8 mouse cellular contexts compared by ENCODE assay signal in genomic region chr19:8818801-8819595, GRCm38 (mm10). TPM values are rescaled to one million over a fixed set of nuclear protein-coding genes. Genes with fewer than 3 reads are reported as not detected.
DNase-seq lines count a peak whose midpoint lies in the region; ATAC-seq and TF ChIP-seq lines count a peak whose summit lies in the region.

TSS of gene Ttc9c (minus strand) at chr19:8819333.

- WGBS in forebrain, embryonic 13.5 days: under 1% methylated on average over 33 of the region's 33 CpGs
- under 1% methylated on average over 33 of the region's 33 CpGs for WGBS in heart, postnatal 0 days
- WGBS in liver, embryonic 14.5 days (ENCODE audit: insufficient replicate concordance): under 1% methylated on average over 33 of the region's 33 CpGs
- under 1% methylated on average over 33 of the region's 33 CpGs for WGBS in neural tube, embryonic 11.5 days

- peak within 1 kb of the TSS; percentile 99 for H3K27ac ChIP-seq in forebrain, embryonic 13.5 days
- peak within 1 kb of the TSS; percentile 99 for H3K27ac ChIP-seq in heart, postnatal 0 days (ENCODE audit: low read depth)
- peak within 1 kb of the TSS; percentile 86 for H3K27ac ChIP-seq in liver, embryonic 14.5 days
- H3K27ac ChIP-seq in neural tube, embryonic 11.5 days (ENCODE audit: low read depth, low read length): peak within 1 kb of the TSS; percentile 98

- peak within 1 kb of the TSS; percentile 92 for H3K4me2 ChIP-seq in forebrain, embryonic 13.5 days
- H3K4me2 ChIP-seq in heart, postnatal 0 days (ENCODE audit: low read depth, low read length): peak within 1 kb of the TSS; percentile 95
- H3K4me2 ChIP-seq in liver, embryonic 14.5 days (ENCODE audit: low read depth): peak within 1 kb of the TSS; percentile 91
- peak within 1 kb of the TSS; percentile 98 for H3K4me2 ChIP-seq in neural tube, embryonic 11.5 days (ENCODE audit: low read depth)

- ATAC-seq in G1E (ENCODE audit: extremely low read depth, insufficient number of reproducible peaks, low FRiP score, poor library complexity, severe bottlenecking): peak; percentile 78
- ATAC-seq in forebrain, embryonic 13.5 days: peak; percentile 94
- ATAC-seq in heart, postnatal 0 days (ENCODE audit: insufficient read depth, low read depth): peak; percentile 87
- ATAC-seq in liver, embryonic 14.5 days (ENCODE audit: insufficient read depth): peak; percentile 79
- ATAC-seq in neural tube, embryonic 11.5 days (ENCODE audit: insufficient read depth, low FRiP score, low TSS enrichment): peak; percentile 93

- peak within 1 kb of the TSS; percentile 84 for H3K4me3 ChIP-seq in G1E (ENCODE audit: low read depth, low read length)
- H3K4me3 ChIP-seq in forebrain, embryonic 13.5 days: peak within 1 kb of the TSS; percentile 100
- H3K4me3 ChIP-seq in heart, postnatal 0 days (ENCODE audit: low read depth, low read length): peak within 1 kb of the TSS; percentile 96
- peak within 1 kb of the TSS; percentile 90 to 96 for H3K4me3 ChIP-seq in liver, embryonic 14.5 days (ENCODE audit: insufficient read depth in 1 of 2, low read depth in 2 of 2, low read length in 2 of 2)
- H3K4me3 ChIP-seq in neural tube, embryonic 11.5 days (ENCODE audit: low read depth, low read length): peak within 1 kb of the TSS; percentile 88

- peak; percentile 88 for DNase-seq in G1E (ENCODE audit: low spot score)
- DNase-seq in cerebellum, adult 11 months: peak; percentile 94
- peak; percentile 99 for DNase-seq in heart, postnatal 0 days (ENCODE audit: low spot score)
- peak; percentile 98 to 99 for DNase-seq in kidney, postnatal 36 days
- peak; percentile 97 to 98 (median 97) for DNase-seq in liver, embryonic 14.5 days (ENCODE audit: low read depth in 3 of 3, low spot score in 3 of 3)
- peak; percentile 97 for DNase-seq in neural tube, embryonic 11.5 days (ENCODE audit: low spot score)
- peak; percentile 99 for DNase-seq in telencephalon, adult 2 months (ENCODE audit: low read depth, low spot score)

- H3K4me1 ChIP-seq in G1E (ENCODE audit: insufficient read depth, low read depth, low read length): peaks cover 48% of the 10 kb centered on the region
- H3K4me1 ChIP-seq in forebrain, embryonic 13.5 days: peaks cover 58% of the 10 kb centered on the region
- H3K4me1 ChIP-seq in heart, postnatal 0 days (ENCODE audit: control insufficient read depth, insufficient read depth): peaks cover 20% of the 10 kb centered on the region
- H3K4me1 ChIP-seq in liver, embryonic 14.5 days (replicated peaks; ENCODE audit: control insufficient read depth in 2 of 2, insufficient read depth in 2 of 2, low read length in 1 of 2): peaks cover 9 to 25% of the 10 kb centered on the region in 2 experiments
- H3K4me1 ChIP-seq in neural tube, embryonic 11.5 days (ENCODE audit: control insufficient read depth, insufficient read depth, low read length): peaks cover 30% of the 10 kb centered on the region

- no peaks in the 10 kb centered on the region for H3K27me3 ChIP-seq in G1E (ENCODE audit: insufficient read depth, low read length)
- H3K27me3 ChIP-seq in forebrain, embryonic 13.5 days: no peaks in the 10 kb centered on the region
- H3K27me3 ChIP-seq in heart, postnatal 0 days (ENCODE audit: control insufficient read depth, insufficient read depth, low read length): no peaks in the 10 kb centered on the region
- no peaks in the 10 kb centered on the region for H3K27me3 ChIP-seq in liver, embryonic 14.5 days (ENCODE audit: control insufficient read depth, insufficient read depth, low read length)
- H3K27me3 ChIP-seq in neural tube, embryonic 11.5 days (ENCODE audit: control insufficient read depth, insufficient read depth, low read length): no peaks in the 10 kb centered on the region

- TF ChIP-seq CTCF in G1E (IDR thresholded peaks at IDR 0.05; ENCODE audit: low read depth, low read length): no peak
- TF ChIP-seq CTCF in heart, postnatal 0 days (IDR thresholded peaks at IDR 0.05; ENCODE audit: low read depth): no peak
- TF ChIP-seq CTCF in liver, embryonic 14.5 days (IDR thresholded peaks at IDR 0.05; ENCODE audit: low read depth): peak; percentile 1; the same call in 1 of the 2 replicates

- no peaks in the 10 kb centered on the region for H3K9me3 ChIP-seq in G1E (replicated peaks)
- no peaks in the 10 kb centered on the region for H3K9me3 ChIP-seq in forebrain, embryonic 13.5 days (replicated peaks)
- H3K9me3 ChIP-seq in heart, postnatal 0 days (replicated peaks; ENCODE audit: control insufficient read depth, low read length): no peaks in the 10 kb centered on the region
- no peaks in the 10 kb centered on the region for H3K9me3 ChIP-seq in liver, embryonic 14.5 days (ENCODE audit: control insufficient read depth, low read length)
- H3K9me3 ChIP-seq in neural tube, embryonic 11.5 days (ENCODE audit: control insufficient read depth, low read length): no peaks in the 10 kb centered on the region

- H3K9ac ChIP-seq in forebrain, embryonic 13.5 days: peak within 1 kb of the TSS; percentile 99
- peak within 1 kb of the TSS; percentile 97 for H3K9ac ChIP-seq in heart, postnatal 0 days (replicated peaks; ENCODE audit: low read depth, low read length)
- H3K9ac ChIP-seq in liver, embryonic 14.5 days (replicated peaks): peak within 1 kb of the TSS; percentile 98
- peak within 1 kb of the TSS; percentile 94 for H3K9ac ChIP-seq in neural tube, embryonic 11.5 days (ENCODE audit: low read length)

- peaks cover 54% of the 10 kb centered on the region for H3K36me3 ChIP-seq in G1E (replicated peaks)
- H3K36me3 ChIP-seq in forebrain, embryonic 13.5 days (ENCODE audit: poor library complexity, severe bottlenecking): peaks cover 42% of the 10 kb centered on the region
- H3K36me3 ChIP-seq in heart, postnatal 0 days (replicated peaks; ENCODE audit: control insufficient read depth, insufficient read depth, low read length): peaks cover 37% of the 10 kb centered on the region
- H3K36me3 ChIP-seq in liver, embryonic 14.5 days (replicated peaks; ENCODE audit: control insufficient read depth, insufficient read depth, low read depth): peaks cover 44% of the 10 kb centered on the region
- peaks cover 5% of the 10 kb centered on the region; the same call in 1 of the 2 replicates for H3K36me3 ChIP-seq in neural tube, embryonic 11.5 days (ENCODE audit: control insufficient read depth, insufficient read depth, low read length)

- TF ChIP-seq EP300 in heart, postnatal 0 days (IDR thresholded peaks at IDR 0.05; ENCODE audit: low read depth): peak; percentile 86
- no peak for TF ChIP-seq EP300 in liver, embryonic 14.5 days (IDR thresholded peaks at IDR 0.05; ENCODE audit: low read depth)

RNA-seq across cellular contexts. Expression of gene Ttc9c, which starts in this region (rescaled TPM):
- 61.6 and 73.9 TPM in 2 replicates for total RNA-seq in G1E (2014; fragmentation: Nextera tagmentation)
- 74.7 and 76.1 TPM in 2 replicates for total RNA-seq in G1E (2017)
- 4.7 and 6.9 TPM in 2 replicates for polyA plus RNA-seq in G1E (2012)
- 86.1 and 89.1 TPM in 2 replicates for polyA plus RNA-seq in forebrain, embryonic 13.5 days (2015; fragmentation: Nextera tagmentation; extraction: Ambion mirVana)
- 20.0 and 27.2 TPM in 2 replicates for total RNA-seq in heart, postnatal 0 days (2014; rRNA removed; ENCODE audit: low replicate concordance)
- polyA plus RNA-seq in heart, postnatal 0 days (2015; fragmentation: Nextera tagmentation; extraction: Ambion mirVana): 21.1 and 21.4 TPM in 2 replicates
- 11.4 and 16.9 TPM in 2 replicates for polyA plus RNA-seq in liver, embryonic 14.5 days (2012; rRNA removed)
- 17.1 and 18.0 TPM in 2 replicates for polyA plus RNA-seq in liver, embryonic 14.5 days (2014; fragmentation: Nextera tagmentation; extraction: Ambion mirVana)
- 50.6 and 51.6 TPM in 2 replicates for polyA plus RNA-seq in neural tube, embryonic 11.5 days (2014; fragmentation: Nextera tagmentation; extraction: Ambion mirVana)

Comparison
In these comparisons a context has a peak if more than half of its experiments do, and no peak if none do; other contexts are left out.
1. Peak in every context shown above with its lines: DNase-seq, ATAC-seq, H3K4me3 ChIP-seq and H3K27ac ChIP-seq.